Mouse (Mus musculus): ENCODE measurements around the gene Cldn1. TPM values are rescaled to one million over a fixed set of nuclear protein-coding genes. Genes with fewer than 3 reads are reported as not detected.

Cldn1 gene
- polyA plus RNA-seq, 1 experiment from 2014 or later: 8.3 TPM

DNA sequence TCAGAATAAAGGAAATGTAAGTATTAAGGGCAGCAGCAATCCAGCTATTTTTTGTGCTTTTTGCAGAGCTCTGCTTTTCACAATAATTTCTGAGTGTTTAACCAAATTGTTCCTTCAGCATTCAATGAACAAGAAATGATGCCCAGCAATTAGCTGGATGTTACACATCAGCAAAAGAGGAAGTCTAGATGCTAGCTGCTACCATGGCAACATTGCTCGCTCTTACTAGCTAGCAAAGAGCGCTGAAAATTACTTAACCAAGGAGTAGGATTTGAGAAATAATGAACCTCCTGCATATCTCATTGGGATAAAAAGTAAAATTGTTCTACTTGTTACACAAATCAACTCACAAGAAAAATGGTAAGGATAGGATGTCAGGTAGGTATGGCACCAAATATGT, 62.2 kb downstream of the Cldn1 start:
- H3K27me3 ChIP-seq: no peaks in the 10 kb centered on the region
- no peak for TF ChIP-seq CTCF (IDR thresholded peaks at IDR 0.05)
- ChIA-PET CTCF (no interaction called here), POLR2A (no interaction called here)
- ATAC-seq (no peak), DNase-seq (ENCODE audit: low read depth, low spot score) (no peak)
- in situ Hi-C loops (cut with MboI; ENCODE audit: low pct_unique_long_range_greater_than_20kb): no loop called here

Other genes starting within 250 kb of the Cldn1 start
- gene Cldn16, start 91.3 kb upstream of the Cldn1 start, polyA plus RNA-seq (2021): not detected
- gene Tmem207, start 154.9 kb upstream of the Cldn1 start, polyA plus RNA-seq (2021): not detected
- gene Il1rap, start 209.9 kb upstream of the Cldn1 start, polyA plus RNA-seq (2021): 14.3 TPM